Mouse (Mus musculus): ENCODE results near the gene Smarcb1. TPM values are rescaled to one million over a fixed set of nuclear protein-coding genes. Genes with fewer than 3 reads are reported as not detected.

The Smarcb1 gene
- total RNA-seq (2014; fragmentation: Nextera tagmentation), result 48.4 and 54.9 TPM in 2 replicates
- 54.9 and 55.7 TPM in 2 replicates for total RNA-seq (2017)
- polyA plus RNA-seq (2012), result 254 and 362 TPM in 2 replicates

GRCm38 (mm10) chr10:75921026-75921725, at the start of gene Smarcb1:
Gene Smarcb1 (minus strand): TSS chr10:75921617.
- Histone ChIP-seq H3K9me3 (replicated peaks) (no peaks in the 10 kb centered on the region), H3K36me3 (replicated peaks) (peaks cover 50% of the 10 kb centered on the region), H3K27me3 (ENCODE audit: insufficient read depth, low read length) (peaks cover 6% of the 10 kb centered on the region; the same call in 1 of the 2 replicates), H3K4me1 (ENCODE audit: insufficient read depth, low read depth, low read length) (peaks cover 36% of the 10 kb centered on the region), H3K4me3 (ENCODE audit: low read depth, low read length) (peak within 1 kb of the TSS; percentile 87)
- no peak for TF ChIP-seq GATA2 (IDR thresholded peaks at IDR 0.05; ENCODE audit: borderline replicate concordance, low read depth, low read length)
- TF ChIP-seq CTCF (IDR thresholded peaks at IDR 0.05; ENCODE audit: low read depth, low read length), result no peak
- no peak for TF ChIP-seq TAL1 (conservative IDR thresholded peaks at IDR 0.05; ENCODE audit: low read depth, low read length)
- TF ChIP-seq GATA1 (IDR thresholded peaks at IDR 0.05; ENCODE audit: borderline replicate concordance, low read length), result no peak
- no peak for TF ChIP-seq POLR2AphosphoS5 (IDR thresholded peaks at IDR 0.05; ENCODE audit: insufficient replicate concordance, low read depth, low read length)
- ATAC-seq (ENCODE audit: extremely low read depth, insufficient number of reproducible peaks, low FRiP score, poor library complexity, severe bottlenecking) (peak; percentile 62), DNase-seq (ENCODE audit: low spot score) (peak; percentile 85)

- H3K27me3 ChIP-seq (ENCODE audit: insufficient read depth, low read length), result peaks cover 35% of the 10 kb centered on the region
- no peaks in the 10 kb centered on the region for H3K36me3 ChIP-seq (replicated peaks)
- no peak for ATAC-seq (ENCODE audit: extremely low read depth, insufficient number of reproducible peaks, low FRiP score, poor library complexity, severe bottlenecking)
- no peak within 1 kb of the TSS for H3K4me3 ChIP-seq (ENCODE audit: low read depth, low read length)
- no peaks in the 10 kb centered on the region for H3K9me3 ChIP-seq (replicated peaks)
- no peak for TF ChIP-seq GATA1 (IDR thresholded peaks at IDR 0.05; ENCODE audit: borderline replicate concordance, low read length)
- TF ChIP-seq GATA2 (IDR thresholded peaks at IDR 0.05; ENCODE audit: borderline replicate concordance, low read depth, low read length), result no peak
- TF ChIP-seq CTCF (IDR thresholded peaks at IDR 0.05; ENCODE audit: low read depth, low read length), result no peak
- no peak for TF ChIP-seq TAL1 (conservative IDR thresholded peaks at IDR 0.05; ENCODE audit: low read depth, low read length)
- TF ChIP-seq POLR2AphosphoS5 (IDR thresholded peaks at IDR 0.05; ENCODE audit: insufficient replicate concordance, low read depth, low read length), result no peak
- no peak for DNase-seq (ENCODE audit: low spot score)
- peaks cover 15% of the 10 kb centered on the region for H3K4me1 ChIP-seq (ENCODE audit: insufficient read depth, low read depth, low read length)
These were observed 33.0 kb upstream of the Smarcb1 start, which contains the start of gene Gm5134 for GRCm38 (mm10) chr10:75954381-75954811. Gene Gm5134 (plus strand): TSS chr10:75954514.

- Histone ChIP-seq H3K4me3 (ENCODE audit: low read depth, low read length) (no peak overlapping the region), H3K27me3 (ENCODE audit: insufficient read depth, low read length) (peaks cover 46% of the 10 kb centered on the region)
- no peak for DNase-seq (ENCODE audit: low spot score)
These were observed 30.1 kb upstream of the Smarcb1 start for GRCm38 (mm10) chr10:75951424-75952050.

GRCm38 (mm10) chr10:75950791-75951210, 29.4 kb upstream of the Smarcb1 start:
- Histone ChIP-seq H3K27me3 (ENCODE audit: insufficient read depth, low read length) (peaks cover 46% of the 10 kb centered on the region), H3K36me3 (replicated peaks) (no peaks in the 10 kb centered on the region), H3K4me3 (ENCODE audit: low read depth, low read length) (no peak overlapping the region), H3K4me1 (ENCODE audit: insufficient read depth, low read depth, low read length) (peaks cover 15% of the 10 kb centered on the region), H3K9me3 (replicated peaks) (no peaks in the 10 kb centered on the region)
- no peak for ATAC-seq (ENCODE audit: extremely low read depth, insufficient number of reproducible peaks, low FRiP score, poor library complexity, severe bottlenecking)
- no peak for DNase-seq (ENCODE audit: low spot score)
- TF ChIP-seq CTCF (IDR thresholded peaks at IDR 0.05; ENCODE audit: low read depth, low read length) (no peak), TAL1 (conservative IDR thresholded peaks at IDR 0.05; ENCODE audit: low read depth, low read length) (no peak), GATA1 (IDR thresholded peaks at IDR 0.05; ENCODE audit: borderline replicate concordance, low read length) (no peak), POLR2AphosphoS5 (IDR thresholded peaks at IDR 0.05; ENCODE audit: insufficient replicate concordance, low read depth, low read length) (no peak), GATA2 (IDR thresholded peaks at IDR 0.05; ENCODE audit: borderline replicate concordance, low read depth, low read length) (no peak)

More at GRCm38 (mm10) chr10:75951424-75952050, 30.1 kb upstream of the Smarcb1 start:
- H3K9me3 ChIP-seq (replicated peaks), result no peaks in the 10 kb centered on the region
- H3K4me1 ChIP-seq (ENCODE audit: insufficient read depth, low read depth, low read length), result peaks cover 15% of the 10 kb centered on the region
- peak; percentile 22; the same call in 1 of the 2 replicates for ATAC-seq (ENCODE audit: extremely low read depth, insufficient number of reproducible peaks, low FRiP score, poor library complexity, severe bottlenecking)
- peak; percentile 18; the same call in 1 of the 2 replicates for TF ChIP-seq CTCF (IDR thresholded peaks at IDR 0.05; ENCODE audit: low read depth, low read length)
- TF ChIP-seq POLR2AphosphoS5 (IDR thresholded peaks at IDR 0.05; ENCODE audit: insufficient replicate concordance, low read depth, low read length), result no peak
- no peaks in the 10 kb centered on the region for H3K36me3 ChIP-seq (replicated peaks)

- ATAC-seq (ENCODE audit: extremely low read depth, insufficient number of reproducible peaks, low FRiP score, poor library complexity, severe bottlenecking), result no peak
- peaks cover 43% of the 10 kb centered on the region for H3K27me3 ChIP-seq (ENCODE audit: insufficient read depth, low read length)
- no peak overlapping the region for H3K4me3 ChIP-seq (ENCODE audit: low read depth, low read length)
- no peak for DNase-seq (ENCODE audit: low spot score)
- H3K4me1 ChIP-seq (ENCODE audit: insufficient read depth, low read depth, low read length), result peaks cover 15% of the 10 kb centered on the region
- H3K36me3 ChIP-seq (replicated peaks), result no peaks in the 10 kb centered on the region
- TF ChIP-seq TAL1 (conservative IDR thresholded peaks at IDR 0.05; ENCODE audit: low read depth, low read length) (no peak), POLR2AphosphoS5 (IDR thresholded peaks at IDR 0.05; ENCODE audit: insufficient replicate concordance, low read depth, low read length) (no peak), GATA2 (IDR thresholded peaks at IDR 0.05; ENCODE audit: borderline replicate concordance, low read depth, low read length) (no peak), GATA1 (IDR thresholded peaks at IDR 0.05; ENCODE audit: borderline replicate concordance, low read length) (no peak), CTCF (IDR thresholded peaks at IDR 0.05; ENCODE audit: low read depth, low read length) (no peak)
- H3K9me3 ChIP-seq (replicated peaks), result no peaks in the 10 kb centered on the region
These were observed 27.9 kb upstream of the Smarcb1 start for GRCm38 (mm10) chr10:75949053-75950045.
